Mouse (Mus musculus) MEL (cell line): ENCODE data around the gene Etfa.

Experiments used
- CHD2 ChIP-seq: IDR thresholded peaks from 2 replicates; pipeline ENCODE4 v1.6.1; 2011; ENCODE audit warnings: low read length, improper control_type of control experiment
- GATA1 ChIP-seq: IDR thresholded peaks from 2 replicates; pipeline ENCODE4 v1.6.1; 2011; ENCODE audit warnings: low read depth, low read length, improper control_type of control experiment
- MEF2A ChIP-seq: IDR thresholded peaks from 2 replicates; pipeline ENCODE4 v1.6.1; 2014; ENCODE audit warnings: low read depth, mild to moderate bottlenecking, inconsistent platforms, low read length, improper control_type of control experiment; ENCODE audit not compliant: poor library complexity, insufficient replicate concordance, severe bottlenecking; ENCODE audit errors: extremely low read depth
- POLR2A ChIP-seq, 2 experiments: IDR thresholded peaks; 2 replicates each; pipeline ENCODE4 v1.6.1; 2011 to 2012; ENCODE audit warnings: low read length in 2 of 2, mild to moderate bottlenecking in 2 of 2, control low read depth in 1 of 2, improper control_type of control experiment in 1 of 2, low read depth in 1 of 2, moderate library complexity in 1 of 2; ENCODE audit not compliant: control insufficient read depth in 1 of 2, insufficient read depth in 1 of 2, poor library complexity in 1 of 2
- POLR2AphosphoS5 ChIP-seq: IDR thresholded peaks from 2 replicates; pipeline ENCODE4 v1.6.1; 2012; ENCODE audit warnings: low read depth, borderline replicate concordance, mild to moderate bottlenecking, inconsistent platforms, low read length, moderate library complexity, mixed read lengths
- USF2 ChIP-seq, 2 experiments: IDR thresholded peaks; 2 replicates each; pipeline ENCODE4 v1.6.1; 2011 to 2012; ENCODE audit warnings: improper control_type of control experiment in 2 of 2, low read length in 2 of 2, borderline replicate concordance in 1 of 2, inconsistent platforms in 1 of 2, low read depth in 1 of 2, mild to moderate bottlenecking in 1 of 2; ENCODE audit not compliant: insufficient read depth in 1 of 2
- ZC3H11A ChIP-seq: IDR thresholded peaks from 2 replicates; pipeline ENCODE4 v1.6.1; 2012; ENCODE audit warnings: low read depth, mild to moderate bottlenecking, inconsistent platforms, low read length, improper control_type of control experiment

- TF ChIP-seq POLR2A (IDR thresholded peaks at IDR 0.05; ENCODE audit: control insufficient read depth in 1 of 2, insufficient read depth in 1 of 2, low read depth in 1 of 2, low read length in 2 of 2, poor library complexity in 1 of 2), result no peak
- no peak for TF ChIP-seq MEF2A
- no peak for TF ChIP-seq USF2 (IDR thresholded peaks at IDR 0.05; ENCODE audit: borderline replicate concordance in 1 of 2, insufficient read depth in 1 of 2, low read depth in 1 of 2, low read length in 2 of 2)
- no peak for TF ChIP-seq ZC3H11A
- no peak for TF ChIP-seq CHD2
- TF ChIP-seq POLR2AphosphoS5, result no peak
- no peak for TF ChIP-seq GATA1
These were observed 37.4 kb upstream of the Etfa start for GRCm38 (mm10) chr9:55549302-55549890.
